Mouse (Mus musculus) brain, adult 2 months (tissue): ENCODE data around the gene Vmn1r202.
"Not testable (repeated sequence)": the region's sequence is repeated elsewhere in the genome, so short reads cannot be mapped to it uniquely, and the experiment has no call there.

Experiments used
- DNase-seq: peaks from one replicate; pipeline ENCODE4 v3.0.0; 2011; ENCODE audit warnings: low read depth, low spot score

Vmn1r202 gene

DNA sequence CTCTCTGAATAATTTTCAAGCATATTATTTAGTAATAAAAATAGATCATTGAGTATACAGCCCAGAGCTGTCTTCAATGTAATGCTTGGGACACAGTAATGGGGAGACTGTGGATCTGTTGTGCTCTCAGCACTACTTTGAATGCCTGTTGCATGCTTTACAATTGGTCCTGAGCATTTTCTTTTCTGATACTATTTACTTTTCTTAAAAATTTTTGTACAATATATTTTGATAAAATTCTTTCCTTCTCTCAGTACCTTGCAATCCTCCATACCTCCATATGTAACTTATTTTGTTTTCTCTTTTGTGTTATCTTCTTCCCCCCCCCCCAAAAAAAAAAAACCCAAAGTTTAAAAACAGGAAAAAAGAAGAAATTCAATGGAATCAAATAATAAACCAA, at the start of gene Vmn1r202:
Gene Vmn1r202, minus strand, starts transcription at position 101 of the 400 bp plus-strand sequence.
- no peak for DNase-seq

DNA sequence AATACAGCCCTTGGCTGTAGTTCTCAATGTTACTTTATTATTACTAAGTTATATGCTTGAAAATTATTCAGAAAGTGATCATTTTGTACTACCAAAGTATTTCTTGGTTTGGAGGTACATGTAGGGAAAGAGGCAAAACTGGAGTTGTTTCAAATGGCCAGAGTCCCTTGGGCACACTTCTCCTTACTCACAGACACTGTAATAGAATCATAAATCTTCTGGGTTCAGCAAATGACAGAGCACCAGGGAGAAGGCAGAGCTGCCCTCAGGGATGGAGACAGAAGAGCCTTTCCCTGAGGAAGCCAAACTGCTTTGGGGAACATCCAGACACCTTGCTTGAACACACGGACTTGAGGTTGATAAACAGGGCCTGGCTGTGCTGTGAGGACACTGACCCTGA, 47.7 kb upstream of the Vmn1r202 start, which contains the start of gene Vmn1r204:
Gene Vmn1r204, plus strand, starts transcription at position 301 of the 400 bp plus-strand sequence.
- DNase-seq, result not testable (repeated sequence)

DNA sequence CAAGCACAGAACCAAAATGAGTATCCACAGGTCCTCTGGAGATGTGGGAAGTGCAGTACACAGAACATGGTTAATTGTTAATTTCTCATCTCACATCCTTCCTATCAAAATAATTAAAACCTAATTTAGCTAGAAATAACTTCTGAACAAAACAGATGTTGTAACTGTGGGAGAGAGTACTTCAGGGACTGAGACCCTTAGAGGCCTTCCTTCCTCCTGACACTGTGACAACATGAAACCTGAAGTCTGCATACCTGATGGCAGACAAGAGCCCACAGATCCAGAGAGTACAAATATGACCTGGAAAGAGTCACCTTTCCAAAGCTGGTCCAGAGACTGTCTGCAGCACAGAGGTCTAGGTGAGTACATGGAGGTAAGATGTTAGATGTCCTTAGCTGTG, 12.6 kb upstream of the Vmn1r202 start, which contains the start of gene Vmn1r203:
Gene Vmn1r203, plus strand, starts transcription at position 301 of the 400 bp plus-strand sequence.
- no peak for DNase-seq

DNA sequence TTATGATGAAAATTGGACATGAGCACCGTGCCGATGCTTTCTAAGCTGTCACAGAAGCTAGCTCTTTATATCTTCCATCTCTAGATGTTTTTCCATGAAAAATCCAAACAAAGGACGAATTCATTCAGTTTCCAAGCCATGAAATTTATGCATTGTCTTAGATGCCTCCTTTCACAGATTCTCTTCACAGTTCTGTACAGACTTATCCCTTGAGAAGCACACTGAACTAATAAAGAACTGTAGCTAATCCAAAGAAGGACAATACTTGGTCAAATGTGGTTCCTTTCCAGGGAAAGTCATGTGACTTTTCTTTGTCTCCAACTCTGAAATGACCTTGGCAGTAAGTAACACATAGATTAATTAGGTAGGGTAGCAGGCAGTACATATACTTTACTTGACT, 2.8 kb downstream of the Vmn1r202 start:
- no peak for DNase-seq

DNA sequence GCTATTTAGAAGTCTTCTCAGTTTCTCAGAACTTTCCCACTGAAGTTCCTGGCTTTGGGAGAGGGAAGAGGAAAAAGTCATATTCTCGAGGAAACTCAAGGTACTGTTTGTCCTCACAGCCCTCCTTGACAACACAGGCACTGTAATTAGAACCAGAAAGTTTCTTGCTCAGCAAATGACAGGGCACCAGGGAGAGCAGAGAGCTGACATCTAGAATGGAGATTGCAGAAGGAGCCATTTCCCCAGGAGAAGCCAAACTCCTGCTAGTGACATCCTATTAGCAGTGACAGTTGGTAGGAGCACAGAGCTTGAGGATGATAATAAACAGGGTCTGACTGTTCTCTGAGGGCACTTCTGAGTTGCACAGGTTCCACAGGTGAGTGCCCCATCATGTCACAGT, 33.6 kb downstream of the Vmn1r202 start, which contains the start of gene Vmn1r201:
Gene Vmn1r201, plus strand, starts transcription at position 301 of the 400 bp plus-strand sequence.
- no peak for DNase-seq

DNA sequence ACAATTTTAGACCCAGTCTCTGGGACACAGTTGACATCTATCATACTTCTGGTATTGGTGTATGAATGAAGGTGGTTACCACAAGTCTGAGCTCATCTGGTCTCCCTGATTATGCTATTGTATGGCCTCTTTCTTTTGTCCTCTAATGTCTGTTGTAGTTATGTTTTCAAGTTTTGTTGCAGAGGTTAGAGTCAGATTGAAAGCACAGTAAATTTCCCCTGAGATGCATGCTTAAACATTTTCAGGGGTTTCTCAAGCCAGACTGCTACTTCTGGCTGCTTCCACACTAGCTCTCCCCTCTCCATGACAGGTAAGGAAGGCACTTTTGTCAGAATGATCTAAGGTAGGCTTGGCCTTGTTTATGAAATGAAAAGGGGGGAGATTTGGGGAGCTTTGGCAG, 50.0 kb downstream of the Vmn1r202 start:
- no peak for DNase-seq
